Mouse (Mus musculus) layer of hippocampus, postnatal 10 days (tissue): ENCODE data around the gene Arid5b. TPM values are rescaled to one million over a fixed set of nuclear protein-coding genes. Genes with fewer than 3 reads are reported as not detected.

Experiments
- DNase-seq, 2 experiments: peaks; one replicate each; pipeline ENCODE4 v3.0.0; 2021; ENCODE audit warnings: low spot score in 2 of 2
- total RNA-seq, 2 experiments: library from RNA; stranded (reverse); gene quantifications; 2 replicates each; pipeline ENCODE4 v1.2.3; 2021

Gene Arid5b
- total RNA-seq, 2 experiments from 2014 or later: 16.0 to 18.2 TPM

GRCm38 (mm10) chr10:68058378-68058777 is 220.2 kb downstream of the Arid5b start:
- DNase-seq: no peak

GRCm38 (mm10) chr10:68057841-68058240 is 220.7 kb downstream of the Arid5b start:
- DNase-seq: no peak

- no peak for DNase-seq
These were observed 223.8 kb downstream of the Arid5b start for GRCm38 (mm10) chr10:68054706-68055105.

DNA sequence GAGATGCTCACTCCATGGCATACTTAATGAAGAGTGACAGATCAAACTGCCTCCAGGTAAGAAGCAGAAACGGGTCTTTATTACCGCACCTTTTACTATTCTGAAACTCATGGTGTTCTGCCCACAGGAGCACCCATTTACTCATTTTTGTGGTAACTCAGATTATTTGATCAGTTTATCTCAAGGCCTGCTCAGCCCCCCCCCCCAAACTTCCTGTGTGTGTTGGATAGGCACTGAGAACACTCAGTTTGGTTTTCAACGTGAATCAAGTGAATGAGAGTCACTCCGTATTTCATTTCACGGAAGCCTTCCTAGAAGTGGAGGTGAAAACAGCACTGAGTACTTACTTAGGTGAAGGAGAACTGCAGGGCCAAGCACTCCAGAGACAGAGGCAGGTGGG is 224.4 kb downstream of the Arid5b start:
- DNase-seq: no peak

DNA sequence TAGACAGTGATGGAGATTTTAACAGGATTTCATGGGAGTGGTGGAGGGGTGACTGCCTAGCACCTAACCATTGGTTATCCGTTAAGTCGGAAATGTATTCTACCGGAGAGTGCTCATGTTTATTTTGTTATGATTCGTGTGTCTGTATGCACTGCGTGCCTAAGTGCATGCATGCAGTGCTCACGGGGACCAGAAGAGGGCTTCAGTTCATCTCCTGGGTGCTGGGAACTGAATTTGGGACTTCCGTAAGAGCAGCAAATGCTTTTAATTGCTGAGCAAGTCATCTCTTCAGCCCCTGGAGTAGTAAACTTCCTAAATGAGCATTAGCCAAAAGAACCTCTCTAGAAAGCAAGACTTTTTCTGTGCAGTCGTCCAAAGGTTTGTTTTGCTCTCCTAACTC is 226.2 kb downstream of the Arid5b start:
- DNase-seq: no peak

DNA sequence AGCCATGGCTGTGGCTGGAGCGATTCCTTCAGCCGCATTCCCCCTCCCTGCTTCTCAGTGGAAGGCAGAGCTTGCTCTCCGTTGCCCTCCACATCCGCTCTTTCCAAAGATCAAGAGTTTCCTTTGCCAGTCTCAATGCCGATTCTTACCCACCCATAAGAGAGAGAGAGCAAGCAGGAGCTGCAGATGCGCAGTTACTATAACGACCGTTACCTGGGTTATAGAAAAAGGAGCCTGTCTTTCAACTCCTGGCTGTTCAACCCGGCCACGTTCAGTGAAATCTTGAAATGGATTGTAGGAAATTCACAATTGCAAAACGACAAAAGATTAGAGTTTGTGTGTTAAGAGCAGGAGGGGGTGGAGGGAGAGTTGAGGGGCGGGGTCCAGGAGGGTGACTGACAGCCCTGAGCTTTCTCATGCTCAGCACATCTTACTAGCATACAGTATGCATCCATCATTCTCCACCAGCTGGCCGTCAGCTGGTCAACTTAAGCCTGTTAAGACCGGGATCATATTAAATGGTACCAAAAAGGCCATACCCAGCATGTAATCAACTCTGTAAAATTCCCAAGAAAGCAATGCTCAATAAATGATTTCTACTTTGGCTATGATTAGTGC is 227.1 kb downstream of the Arid5b start:
- no peak for DNase-seq

DNA sequence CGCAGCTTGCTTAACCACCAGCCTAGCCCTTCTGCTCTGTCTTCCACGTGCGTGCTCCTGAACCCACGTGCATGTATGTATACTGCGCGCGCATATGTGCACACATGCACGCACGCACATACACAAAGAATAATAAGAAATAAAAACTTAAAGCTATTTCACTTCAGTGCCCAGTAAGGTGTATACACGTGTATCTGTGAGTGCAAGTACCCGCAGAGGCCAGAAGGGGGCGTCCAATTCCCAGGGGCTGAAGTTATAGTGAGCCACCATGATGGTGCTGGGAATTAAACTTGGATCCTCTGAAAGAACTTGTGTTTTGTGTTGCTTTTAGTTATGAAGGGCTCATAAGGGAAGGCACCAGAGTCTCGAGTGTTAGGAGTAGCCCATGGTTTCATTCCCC is 227.7 kb downstream of the Arid5b start:
- DNase-seq: no peak

- DNase-seq: no peak
These were observed 229.8 kb downstream of the Arid5b start for GRCm38 (mm10) chr10:68048641-68049305.

DNA sequence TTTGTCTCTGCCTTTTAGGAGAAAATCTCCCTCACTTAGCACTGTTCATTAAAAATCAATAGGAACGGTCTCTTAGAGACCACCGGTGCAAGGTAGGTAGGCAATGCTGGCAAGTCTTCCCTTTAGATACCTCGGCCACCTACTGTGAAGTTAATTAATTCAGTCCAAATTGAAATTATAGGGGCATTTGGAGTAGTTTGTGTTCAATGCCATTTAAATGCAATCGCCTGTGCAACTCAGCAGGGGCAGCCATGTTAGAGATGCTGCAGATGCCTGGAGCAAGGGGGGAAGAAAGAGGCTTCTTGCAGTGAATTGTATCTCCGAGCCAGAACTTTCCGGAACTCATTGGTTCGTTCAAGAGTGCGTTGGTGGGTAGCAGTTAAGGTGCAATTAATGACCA is 233.7 kb downstream of the Arid5b start:
- no peak for DNase-seq

DNA sequence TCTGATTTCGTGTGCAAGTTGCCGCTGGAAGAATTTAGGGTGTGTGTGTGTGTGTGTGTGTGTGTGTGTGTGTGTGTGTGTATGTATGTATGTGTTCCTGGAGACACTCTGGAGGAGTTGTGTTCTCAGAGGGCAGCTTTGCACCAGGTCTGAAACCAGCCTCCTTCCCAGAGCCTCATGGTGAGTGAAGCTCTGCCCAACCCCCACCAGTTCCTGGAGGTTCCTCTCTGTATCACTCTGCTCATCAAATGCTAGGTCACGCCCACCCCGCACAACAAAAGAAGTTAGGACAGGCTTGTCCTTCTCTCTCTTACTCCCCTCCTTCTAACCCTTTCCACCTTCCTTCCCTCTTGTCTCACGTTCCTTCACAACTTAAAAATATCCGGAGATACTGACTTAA is 234.6 kb downstream of the Arid5b start:
- no peak for DNase-seq
